Mouse (Mus musculus): Measurements from ENCODE around the gene Il11ra1. TPM values are rescaled to one million over a fixed set of nuclear protein-coding genes. Genes with fewer than 3 reads are reported as not detected.
"Not testable (repeated sequence)": the region's sequence is repeated elsewhere in the genome, so short reads cannot be mapped to it uniquely, and the experiment has no call there.

Gene Il11ra1
- polyA plus RNA-seq, 1 experiment, result 4.7 TPM

DNA sequence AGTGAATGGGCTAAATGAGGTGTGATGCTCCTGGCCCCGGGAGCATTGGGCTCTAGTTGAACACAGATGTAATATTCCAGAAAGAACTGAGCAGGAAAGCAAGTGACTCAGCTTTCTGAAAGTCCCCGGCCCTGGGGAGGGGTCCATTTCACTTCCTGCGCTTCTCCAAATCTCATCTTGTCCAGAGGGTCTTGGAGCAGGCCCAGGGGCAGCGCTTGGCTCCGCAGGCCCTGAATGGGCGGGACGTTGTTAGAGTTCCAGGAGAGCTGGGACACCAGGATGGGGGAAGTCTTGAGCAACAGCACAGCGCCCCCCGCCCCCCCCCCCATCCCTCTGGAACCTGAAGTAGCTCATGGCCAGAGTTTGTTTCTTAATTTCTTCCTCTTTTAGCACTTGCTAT, 81.5 kb downstream of the Il11ra1 start:
- H3K9ac ChIP-seq (ENCODE audit: low read depth, poor library complexity, severe bottlenecking); H3K4me1 ChIP-seq (ENCODE audit: control insufficient read depth, insufficient read depth, low read length); H3K9me3 ChIP-seq (replicated peaks; ENCODE audit: control insufficient read depth, insufficient read depth, low read length, poor library complexity, severe bottlenecking); H3K27ac ChIP-seq (ENCODE audit: insufficient read depth, low read length); H3K27me3 ChIP-seq (ENCODE audit: control insufficient read depth, insufficient read depth, low read length, poor library complexity, severe bottlenecking); H3K4me3 ChIP-seq (ENCODE audit: low read depth, low read length); H3K36me3 ChIP-seq (ENCODE audit: control insufficient read depth, insufficient read depth, low read length, poor library complexity, severe bottlenecking): not testable (repeated sequence)

- not testable (repeated sequence) for H3K4me1 ChIP-seq (ENCODE audit: control insufficient read depth, insufficient read depth, low read length); H3K9ac ChIP-seq (ENCODE audit: low read depth, poor library complexity, severe bottlenecking); H3K27me3 ChIP-seq (ENCODE audit: control insufficient read depth, insufficient read depth, low read length, poor library complexity, severe bottlenecking); H3K36me3 ChIP-seq (ENCODE audit: control insufficient read depth, insufficient read depth, low read length, poor library complexity, severe bottlenecking); H3K4me3 ChIP-seq (ENCODE audit: low read depth, low read length); H3K9me3 ChIP-seq (replicated peaks; ENCODE audit: control insufficient read depth, insufficient read depth, low read length, poor library complexity, severe bottlenecking); H3K27ac ChIP-seq (ENCODE audit: insufficient read depth, low read length)
Observed at GRCm38 (mm10) chr4:41781748-41782485, 82.1 kb downstream of the Il11ra1 start.

GRCm38 (mm10) chr4:41782711-41783110, 82.9 kb downstream of the Il11ra1 start:
- not testable (repeated sequence) for H3K27me3 ChIP-seq (ENCODE audit: control insufficient read depth, insufficient read depth, low read length, poor library complexity, severe bottlenecking); H3K36me3 ChIP-seq (ENCODE audit: control insufficient read depth, insufficient read depth, low read length, poor library complexity, severe bottlenecking); H3K27ac ChIP-seq (ENCODE audit: insufficient read depth, low read length); H3K9me3 ChIP-seq (replicated peaks; ENCODE audit: control insufficient read depth, insufficient read depth, low read length, poor library complexity, severe bottlenecking); H3K4me3 ChIP-seq (ENCODE audit: low read depth, low read length); H3K4me1 ChIP-seq (ENCODE audit: control insufficient read depth, insufficient read depth, low read length); H3K9ac ChIP-seq (ENCODE audit: low read depth, poor library complexity, severe bottlenecking)

DNA sequence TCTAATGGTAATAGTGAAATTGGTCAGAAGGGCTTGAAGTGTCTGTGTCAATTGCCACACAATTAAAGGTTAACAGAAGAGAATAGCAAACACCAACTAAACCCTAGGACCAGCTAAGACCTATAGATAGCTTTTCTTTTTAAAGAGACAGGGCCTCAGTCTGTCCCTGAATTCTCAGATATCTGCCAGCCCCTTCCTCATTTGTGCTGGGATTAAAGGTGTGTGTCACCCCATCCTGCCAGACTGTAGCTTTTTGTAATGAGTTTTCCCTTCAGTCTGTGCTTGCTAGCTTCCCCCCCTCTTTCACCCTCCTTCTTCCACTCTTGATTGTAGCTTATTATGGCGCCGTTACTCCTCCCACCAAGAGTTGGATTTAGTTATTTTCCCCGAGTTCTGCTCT, 83.4 kb downstream of the Il11ra1 start:
- not testable (repeated sequence) for H3K27me3 ChIP-seq (ENCODE audit: control insufficient read depth, insufficient read depth, low read length, poor library complexity, severe bottlenecking)

More for the DNA sequence above, 83.4 kb downstream of the Il11ra1 start:
- H3K36me3 ChIP-seq (ENCODE audit: control insufficient read depth, insufficient read depth, low read length, poor library complexity, severe bottlenecking); H3K9ac ChIP-seq (ENCODE audit: low read depth, poor library complexity, severe bottlenecking); H3K27ac ChIP-seq (ENCODE audit: insufficient read depth, low read length); H3K9me3 ChIP-seq (replicated peaks; ENCODE audit: control insufficient read depth, insufficient read depth, low read length, poor library complexity, severe bottlenecking); H3K4me3 ChIP-seq (ENCODE audit: low read depth, low read length); H3K4me1 ChIP-seq (ENCODE audit: control insufficient read depth, insufficient read depth, low read length): not testable (repeated sequence)

Other genes starting within 250 kb of the Il11ra1 start
- gene Kif24, start 235.1 kb upstream of the Il11ra1 start, polyA plus RNA-seq (2011; ENCODE audit: insufficient read depth, insufficient read length, low read depth, missing spikeins), result 20.3 and 25.7 TPM in 2 replicates
- gene Nudt2, start 234.8 kb upstream of the Il11ra1 start, polyA plus RNA-seq (2011; ENCODE audit: insufficient read depth, insufficient read length, low read depth, missing spikeins), result 37.4 and 38.3 TPM in 2 replicates
- 3.8 and 3.9 TPM in 2 replicates for gene AI464131, start 196.9 kb upstream of the Il11ra1 start, polyA plus RNA-seq (2011; ENCODE audit: insufficient read depth, insufficient read length, low read depth, missing spikeins)
- gene 1110017D15Rik, start 182.7 kb upstream of the Il11ra1 start, polyA plus RNA-seq (2011; ENCODE audit: insufficient read depth, insufficient read length, low read depth, missing spikeins), result not detected in 2 replicates
- 3.8 and 4.3 TPM in 2 replicates for gene Fam219a, start 130.5 kb upstream of the Il11ra1 start, polyA plus RNA-seq (2011; ENCODE audit: insufficient read depth, insufficient read length, low read depth, missing spikeins)
- gene Dnaic1, start 130.2 kb upstream of the Il11ra1 start, polyA plus RNA-seq (2011; ENCODE audit: insufficient read depth, insufficient read length, low read depth, missing spikeins), result 4.3 and 7.3 TPM in 2 replicates
- 5.3 and 5.4 TPM in 2 replicates for gene Enho, start 59.7 kb upstream of the Il11ra1 start, polyA plus RNA-seq (2011; ENCODE audit: insufficient read depth, insufficient read length, low read depth, missing spikeins)
- gene Cntfr, start 2.9 kb upstream of the Il11ra1 start, polyA plus RNA-seq (2011; ENCODE audit: insufficient read depth, insufficient read length, low read depth, missing spikeins), result 23.9 and 27.1 TPM in 2 replicates
- 23.5 and 23.8 TPM in 2 replicates for gene Rpp25l, start 13.5 kb downstream of the Il11ra1 start, polyA plus RNA-seq (2011; ENCODE audit: insufficient read depth, insufficient read length, low read depth, missing spikeins)
- gene Dctn3, start 23.2 kb downstream of the Il11ra1 start, polyA plus RNA-seq (2011; ENCODE audit: insufficient read depth, insufficient read length, low read depth, missing spikeins), result 65.1 and 67.6 TPM in 2 replicates
- gene Arid3c, start 31.2 kb downstream of the Il11ra1 start, polyA plus RNA-seq (2011; ENCODE audit: insufficient read depth, insufficient read length, low read depth, missing spikeins), result 0.64 and 0.69 TPM in 2 replicates
- gene Galt, start 55.2 kb downstream of the Il11ra1 start, polyA plus RNA-seq (2011; ENCODE audit: insufficient read depth, insufficient read length, low read depth, missing spikeins), result 21.7 and 21.9 TPM in 2 replicates
- gene Sigmar1, start 56.2 kb downstream of the Il11ra1 start, polyA plus RNA-seq (2011; ENCODE audit: insufficient read depth, insufficient read length, low read depth, missing spikeins), result 62.6 and 63.1 TPM in 2 replicates
- 28.4 and 32.8 TPM in 2 replicates for gene Ccl27a, start 74.3 kb downstream of the Il11ra1 start, polyA plus RNA-seq (2011; ENCODE audit: insufficient read depth, insufficient read length, low read depth, missing spikeins)
- not detected in 2 replicates for gene Gm21541, start 203.6 kb downstream of the Il11ra1 start, polyA plus RNA-seq (2011; ENCODE audit: insufficient read depth, insufficient read length, low read depth, missing spikeins)
- 0.94 and 2.3 TPM in 2 replicates for gene Gm20878, start 241.6 kb downstream of the Il11ra1 start, polyA plus RNA-seq (2011; ENCODE audit: insufficient read depth, insufficient read length, low read depth, missing spikeins)